Mouse (Mus musculus) forebrain, embryonic 12.5 days (tissue): ENCODE data around the gene Rbm41. TPM values are rescaled to one million over a fixed set of nuclear protein-coding genes. Genes with fewer than 3 reads are reported as not detected.
A peak's percentile ranks its signal among the peaks of the same experiment; 100 is the strongest.

Source experiments
- ATAC-seq: fragments of 200-750 bp; cut with Nextera tagmentation; 2 replicates; pipeline ENCODE4 v1.8.0; 2017; ENCODE audit warnings: moderate TSS enrichment; ENCODE audit not compliant: low FRiP score
- H3K27ac ChIP-seq: fragments of 300-500 bp; sonication (generic); 2 replicates; pipeline ENCODE4 v1.5.1; 2016; ENCODE audit warnings: mild to moderate bottlenecking
- H3K27me3 ChIP-seq: fragments of 300-500 bp; sonication (generic); 2 replicates; pipeline ENCODE4 v1.6.1; 2016; ENCODE audit warnings: mild to moderate bottlenecking
- H3K36me3 ChIP-seq: fragments of 300-500 bp; sonication (generic); replicated peaks from 2 replicates; pipeline ENCODE4 v1.6.1; 2016; ENCODE audit warnings: mild to moderate bottlenecking
- H3K4me1 ChIP-seq: fragments of 300-500 bp; sonication (generic); 2 replicates; pipeline ENCODE4 v1.6.1; 2016
- H3K4me2 ChIP-seq: fragments of 300-500 bp; sonication (generic); 2 replicates; pipeline ENCODE4 v1.6.1; 2016; ENCODE audit warnings: mild to moderate bottlenecking, moderate library complexity
- H3K4me3 ChIP-seq: fragments of 300-500 bp; sonication (generic); replicated peaks from 2 replicates; pipeline ENCODE4 v1.5.1; 2016; ENCODE audit warnings: mild to moderate bottlenecking
- H3K9ac ChIP-seq: fragments of 300-500 bp; sonication (generic); 2 replicates; pipeline ENCODE4 v1.6.1; 2016; ENCODE audit warnings: mild to moderate bottlenecking
- H3K9me3 ChIP-seq: fragments of 300-500 bp; sonication (generic); 2 replicates; pipeline ENCODE4 v1.6.1; 2016
- WGBS: fragments of 180-500 bp; shearing (Covaris S2); methylation state at CpG from one replicate; pipeline ENCODE4 v1.1.7; 2016; 5-methylcytosine and 5-hydroxymethylcytosine counted together
- polyA plus RNA-seq: library from polyadenylated mRNA; unstranded; fragments of >200 nt; fragmentation: Nextera tagmentation; extraction: Ambion mirVana; gene quantifications from 2 replicates; pipeline ENCODE4 v1.2.1, GENCODE M21; 2016

The Rbm41 gene
- 8.7 and 9.0 TPM in 2 replicates for polyA plus RNA-seq

- peak within 1 kb of the TSS; percentile 51 for H3K4me3 ChIP-seq
- peaks cover 4% of the 10 kb centered on the region; the same call in 1 of the 2 replicates for H3K36me3 ChIP-seq
- H3K9ac ChIP-seq = peak within 1 kb of the TSS; percentile 52
- peak within 1 kb of the TSS; percentile 53 for H3K4me2 ChIP-seq
- H3K27me3 ChIP-seq = no peaks in the 10 kb centered on the region
- 21% methylated on average over 24 of the region's 25 CpGs for WGBS
- H3K27ac ChIP-seq = 0 out of 2 replicates have a peak within 1 kb of the TSS, but pooled peaks have one; percentile 26
- peaks cover 3% of the 10 kb centered on the region; the same call in 1 of the 2 replicates for H3K4me1 ChIP-seq
- H3K9me3 ChIP-seq = no peaks in the 10 kb centered on the region
- ATAC-seq = peak; percentile 93
Observed at GRCm38 (mm10) chrX:139997740-139998690, at the start of gene Rbm41. Rbm41 (minus strand) TSS chrX:139998595.

- 0 out of 2 replicates have a peak, but pooled peaks have one; percentile 37 for ATAC-seq
- Histone ChIP-seq H3K9ac (no peak overlapping the region), H3K4me3 (no peak overlapping the region; the same call in 1 of the 2 replicates), H3K27me3 (no peaks in the 10 kb centered on the region; the same call in 1 of the 2 replicates), H3K27ac (no peak overlapping the region), H3K9me3 (no peaks in the 10 kb centered on the region), H3K4me2 (no peak overlapping the region), H3K4me1 (peaks cover 3% of the 10 kb centered on the region; the same call in 1 of the 2 replicates), H3K36me3 (no peaks in the 10 kb centered on the region)
- WGBS = 81% methylated on average over 4 of the region's 4 CpGs
Observed at GRCm38 (mm10) chrX:139998691-139999065, 283 bp upstream of the Rbm41 start.

- Histone ChIP-seq H3K4me1 (no peaks in the 10 kb centered on the region), H3K9me3 (no peaks in the 10 kb centered on the region), H3K4me3 (no peak overlapping the region), H3K27ac (no peak overlapping the region), H3K4me2 (no peak overlapping the region), H3K9ac (no peak overlapping the region), H3K36me3 (no peaks in the 10 kb centered on the region), H3K27me3 (no peaks in the 10 kb centered on the region)
- ATAC-seq = no peak
- WGBS = 84% methylated on average over 5 of the region's 5 CpGs
Observed at GRCm38 (mm10) chrX:139982115-139982514, 16.3 kb downstream of the Rbm41 start.

DNA sequence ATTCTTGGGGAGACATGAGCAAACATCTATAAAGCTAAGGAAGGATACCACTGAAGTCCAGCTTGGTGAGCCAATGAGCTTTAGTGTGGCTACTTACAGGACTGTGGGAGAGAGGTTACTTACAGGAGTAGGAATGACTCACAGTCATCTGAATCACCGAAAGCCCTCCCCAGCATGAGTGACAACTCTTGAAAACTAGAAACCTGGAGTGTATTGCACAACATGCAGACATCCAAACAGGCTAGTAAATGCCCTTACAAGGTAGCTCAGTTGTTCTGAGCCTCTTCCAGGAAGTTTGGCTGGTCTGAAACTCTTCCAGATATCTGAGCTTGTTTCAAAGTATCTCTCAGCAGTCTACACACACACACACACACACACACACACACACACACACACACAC, 64.9 kb downstream of the Rbm41 start:
- Histone ChIP-seq H3K27ac (no peak overlapping the region), H3K9me3 (no peaks in the 10 kb centered on the region), H3K36me3 (no peaks in the 10 kb centered on the region), H3K4me1 (no peaks in the 10 kb centered on the region), H3K9ac (no peak overlapping the region), H3K4me2 (no peak overlapping the region), H3K4me3 (no peak overlapping the region), H3K27me3 (no peaks in the 10 kb centered on the region)
- 95% methylated on average over 1 of the region's 1 CpGs for WGBS
- no peak for ATAC-seq

DNA sequence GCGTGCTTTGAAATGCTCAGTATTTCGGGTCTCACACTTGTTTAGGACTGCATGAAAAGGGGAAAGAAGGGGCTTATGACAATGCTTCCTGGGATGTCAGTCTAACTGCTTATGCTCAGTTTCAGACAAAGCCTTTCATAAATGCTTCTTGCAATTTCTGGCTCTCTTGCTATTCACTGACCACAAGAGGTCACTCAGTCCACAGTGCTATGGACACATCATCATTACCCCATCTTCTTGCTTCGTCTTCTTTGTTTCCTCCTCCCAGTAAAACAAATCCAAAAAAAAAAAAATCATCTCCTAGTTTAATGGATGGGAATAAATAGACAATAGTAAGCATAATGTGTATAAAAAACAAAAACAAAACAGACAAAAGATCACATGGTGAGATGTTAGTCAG, 65.9 kb downstream of the Rbm41 start:
- WGBS = 77% methylated on average over 3 of the region's 3 CpGs
- Histone ChIP-seq H3K4me2 (no peak overlapping the region), H3K4me3 (no peak overlapping the region), H3K9ac (no peak overlapping the region), H3K27ac (no peak overlapping the region), H3K27me3 (no peaks in the 10 kb centered on the region), H3K4me1 (no peaks in the 10 kb centered on the region), H3K9me3 (no peaks in the 10 kb centered on the region), H3K36me3 (no peaks in the 10 kb centered on the region)
- no peak for ATAC-seq

- 96% methylated on average over 4 of the region's 4 CpGs for WGBS
- no peaks in the 10 kb centered on the region for H3K4me1 ChIP-seq
- H3K27ac ChIP-seq = no peak overlapping the region
- H3K27me3 ChIP-seq = peaks cover 7% of the 10 kb centered on the region; the same call in 1 of the 2 replicates
- H3K36me3 ChIP-seq = no peaks in the 10 kb centered on the region
- H3K9ac ChIP-seq = no peak overlapping the region
- H3K4me3 ChIP-seq = no peak overlapping the region
- no peaks in the 10 kb centered on the region for H3K9me3 ChIP-seq
- H3K4me2 ChIP-seq = no peak overlapping the region
- no peak for ATAC-seq
Observed at GRCm38 (mm10) chrX:139920572-139920971, 77.8 kb downstream of the Rbm41 start.

DNA sequence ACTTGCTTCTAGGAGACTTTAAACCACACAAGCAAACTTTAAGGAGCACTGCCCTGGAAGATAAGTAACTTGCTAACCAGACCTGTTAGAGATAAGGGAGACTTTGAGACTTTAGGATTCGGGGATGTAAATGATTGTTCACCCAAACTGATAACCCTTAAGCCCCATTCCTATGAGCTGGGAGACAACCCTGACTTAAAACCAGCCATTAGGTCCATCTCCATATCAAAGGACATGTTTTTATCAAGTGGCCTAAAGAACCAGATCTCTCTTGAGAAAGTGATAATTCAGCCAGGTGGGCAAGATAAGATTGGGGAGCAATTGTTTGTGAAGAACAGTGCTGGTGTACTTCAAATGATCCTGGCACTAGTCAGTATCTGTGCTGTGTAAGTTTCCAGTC, 107.0 kb downstream of the Rbm41 start:
- no peak overlapping the region for H3K27ac ChIP-seq

GRCm38 (mm10) chrX:139883221-139883620, 115.2 kb downstream of the Rbm41 start:
- no peaks in the 10 kb centered on the region for H3K4me1 ChIP-seq
- 0 out of 2 replicates have a peak, but pooled peaks cover 4% of the 10 kb centered on the region for H3K27me3 ChIP-seq
- no peaks in the 10 kb centered on the region for H3K36me3 ChIP-seq
- H3K27ac ChIP-seq = no peak overlapping the region
- H3K9ac ChIP-seq = no peak overlapping the region
- H3K4me2 ChIP-seq = no peak overlapping the region
- H3K4me3 ChIP-seq = no peak overlapping the region
- no peaks in the 10 kb centered on the region for H3K9me3 ChIP-seq
- ATAC-seq = no peak

More for the DNA sequence above, 107.0 kb downstream of the Rbm41 start:
- Histone ChIP-seq H3K4me3 (no peak overlapping the region), H3K4me2 (no peak overlapping the region), H3K9me3 (no peaks in the 10 kb centered on the region), H3K36me3 (no peaks in the 10 kb centered on the region), H3K4me1 (no peaks in the 10 kb centered on the region), H3K27me3 (0 out of 2 replicates have a peak, but pooled peaks cover 4% of the 10 kb centered on the region), H3K9ac (no peak overlapping the region)
- 79% methylated on average over 1 of the region's 1 CpGs for WGBS
- ATAC-seq = no peak

DNA sequence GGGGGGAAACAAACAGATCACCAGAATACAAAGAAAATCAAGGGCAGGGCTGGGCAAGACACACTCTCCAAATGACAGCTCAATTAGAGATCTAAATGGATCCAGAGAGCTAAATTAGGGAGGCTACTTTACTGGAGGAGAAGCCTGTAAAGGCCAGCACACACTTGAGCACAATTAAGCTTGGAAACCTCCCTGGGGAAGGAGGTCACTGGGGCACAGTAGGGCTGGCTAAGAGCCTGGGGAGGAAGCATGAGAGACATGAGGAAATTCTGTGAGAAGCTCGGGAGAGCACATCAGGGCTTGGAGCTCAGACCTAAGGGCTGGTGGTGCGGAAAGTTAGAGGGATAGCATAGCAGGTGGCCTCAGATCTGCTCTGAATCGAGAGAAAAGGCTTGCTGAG, 120.5 kb downstream of the Rbm41 start:
- no peaks in the 10 kb centered on the region for H3K36me3 ChIP-seq
- no peak overlapping the region for H3K4me3 ChIP-seq
- peaks cover 20% of the 10 kb centered on the region; the same call in 1 of the 2 replicates for H3K27me3 ChIP-seq
- H3K9ac ChIP-seq = no peak overlapping the region
- no peaks in the 10 kb centered on the region for H3K9me3 ChIP-seq
- no peak overlapping the region for H3K4me2 ChIP-seq
- WGBS = 18% methylated on average over 3 of the region's 3 CpGs
- H3K4me1 ChIP-seq = no peaks in the 10 kb centered on the region
- ATAC-seq = no peak
- no peak overlapping the region for H3K27ac ChIP-seq

- Histone ChIP-seq H3K9me3 (no peaks in the 10 kb centered on the region), H3K4me1 (no peaks in the 10 kb centered on the region), H3K27ac (no peak overlapping the region), H3K27me3 (peaks cover 24% of the 10 kb centered on the region; the same call in 1 of the 2 replicates), H3K9ac (no peak overlapping the region), H3K36me3 (no peaks in the 10 kb centered on the region), H3K4me3 (no peak overlapping the region), H3K4me2 (no peak overlapping the region)
- no peak for ATAC-seq
- WGBS = 85% methylated on average over 7 of the region's 7 CpGs
Observed at GRCm38 (mm10) chrX:139877105-139877504, 121.3 kb downstream of the Rbm41 start.

- 26% methylated on average over 63 of the region's 87 CpGs for WGBS
- peak within 1 kb of the TSS; percentile 54 for H3K9ac ChIP-seq
- H3K9me3 ChIP-seq = no peaks in the 10 kb centered on the region
- H3K4me2 ChIP-seq = peak within 1 kb of the TSS; percentile 71
- ATAC-seq = peak; percentile 95
- no peaks in the 10 kb centered on the region for H3K4me1 ChIP-seq
- H3K27ac ChIP-seq = no peak within 1 kb of the TSS
- peaks cover 38% of the 10 kb centered on the region for H3K27me3 ChIP-seq
- H3K36me3 ChIP-seq = no peaks in the 10 kb centered on the region
- peak within 1 kb of the TSS; percentile 58 for H3K4me3 ChIP-seq
Observed at GRCm38 (mm10) chrX:139870938-139871791, 127.2 kb downstream of the Rbm41 start, which contains the start of gene Morc4. Morc4 (minus strand) TSS chrX:139871677.

GRCm38 (mm10) chrX:139870300-139870711, 128.1 kb downstream of the Rbm41 start:
- H3K27me3 ChIP-seq = peaks cover 33% of the 10 kb centered on the region
- H3K27ac ChIP-seq = no peak overlapping the region
- H3K9me3 ChIP-seq = no peaks in the 10 kb centered on the region
- 20% methylated on average over 15 of the region's 15 CpGs for WGBS
- peak overlapping the region; percentile 71 for H3K4me2 ChIP-seq
- peak overlapping the region; percentile 58 for H3K4me3 ChIP-seq
- no peaks in the 10 kb centered on the region for H3K36me3 ChIP-seq
- H3K4me1 ChIP-seq = no peaks in the 10 kb centered on the region
- peak; percentile 10; the same call in 1 of the 2 replicates for ATAC-seq
- peak overlapping the region; percentile 54; the same call in 1 of the 2 replicates for H3K9ac ChIP-seq
